Mouse (Mus musculus): ENCODE measurements around the gene Psd. TPM values are rescaled to one million over a fixed set of nuclear protein-coding genes. Genes with fewer than 3 reads are reported as not detected.

Gene Psd
- polyA plus RNA-seq, 1 experiment from 2014 or later = 89.8 TPM

GRCm38 (mm10) chr19:46315752-46316610 is 11.0 kb downstream of the Psd start:
- Histone ChIP-seq H3K27me3 (replicated peaks; ENCODE audit: control insufficient read depth, insufficient read depth, low read length) (peaks cover 57% of the 10 kb centered on the region), H3K36me3 (ENCODE audit: control insufficient read depth, insufficient read depth) (no peaks in the 10 kb centered on the region), H3K9me3 (ENCODE audit: control insufficient read depth, low read length) (no peaks in the 10 kb centered on the region), H3K4me2 (ENCODE audit: low read length) (peak overlapping the region; percentile 79), H3K4me3 (replicated peaks; ENCODE audit: low read length) (no peak overlapping the region), H3K27ac (ENCODE audit: low read length) (no peak overlapping the region), H3K9ac (replicated peaks; ENCODE audit: low read depth, low read length) (no peak overlapping the region), H3K4me1 (replicated peaks; ENCODE audit: control insufficient read depth, insufficient read depth, low read length) (peaks cover 39% of the 10 kb centered on the region)
- WGBS = 45% methylated on average over 12 of the region's 12 CpGs
- no peak for ATAC-seq

DNA sequence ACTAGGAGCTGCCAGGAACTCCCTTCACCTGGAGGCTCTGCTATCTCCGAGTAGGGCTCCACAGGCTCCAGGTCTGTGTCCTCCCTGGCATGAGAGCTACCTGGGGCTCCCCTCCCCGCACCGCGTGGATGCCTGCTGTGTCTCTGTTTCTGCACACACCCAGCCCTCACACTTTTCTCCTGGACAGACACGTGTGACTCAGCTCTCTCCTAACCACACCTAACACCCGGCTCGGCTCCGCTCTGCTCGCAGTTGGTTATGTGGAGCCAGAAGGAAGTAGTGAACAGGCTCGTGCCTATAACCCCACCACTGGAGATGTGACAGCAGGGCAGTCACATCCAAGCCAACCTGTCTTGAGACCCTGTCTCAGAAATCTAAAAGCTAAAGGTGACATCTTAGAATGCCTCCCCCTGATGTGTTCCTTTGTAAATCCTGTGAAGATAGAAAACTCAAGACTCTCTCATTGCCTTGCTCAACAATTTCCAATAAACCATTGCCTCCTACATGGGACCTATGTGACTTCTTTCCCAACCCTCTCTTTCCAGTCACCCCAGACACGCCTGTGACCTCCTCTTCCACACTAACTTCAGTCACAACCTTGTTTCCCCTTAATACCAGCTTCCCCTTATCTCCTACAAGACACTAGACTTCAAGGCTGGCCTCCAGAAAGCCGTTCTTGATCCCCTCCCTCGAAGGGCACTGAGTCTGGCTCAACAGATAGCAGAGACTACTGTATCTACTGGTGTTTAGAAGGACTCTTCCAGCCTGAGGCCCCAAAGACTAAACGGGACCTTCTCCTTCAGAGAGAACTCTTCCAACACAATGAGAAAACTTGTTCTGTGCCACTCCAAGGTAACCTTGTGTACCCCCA is 11.8 kb downstream of the Psd start:
- no peaks in the 10 kb centered on the region for H3K9me3 ChIP-seq (ENCODE audit: control insufficient read depth, low read length)
- H3K4me2 ChIP-seq (ENCODE audit: low read length) = no peak overlapping the region
- H3K4me3 ChIP-seq (replicated peaks; ENCODE audit: low read length) = no peak overlapping the region
- peaks cover 57% of the 10 kb centered on the region for H3K27me3 ChIP-seq (replicated peaks; ENCODE audit: control insufficient read depth, insufficient read depth, low read length)
- no peak for ATAC-seq
- H3K9ac ChIP-seq (replicated peaks; ENCODE audit: low read depth, low read length) = no peak overlapping the region
- peaks cover 37% of the 10 kb centered on the region for H3K4me1 ChIP-seq (replicated peaks; ENCODE audit: control insufficient read depth, insufficient read depth, low read length)
- H3K27ac ChIP-seq (ENCODE audit: low read length) = no peak overlapping the region
- H3K36me3 ChIP-seq (ENCODE audit: control insufficient read depth, insufficient read depth) = no peaks in the 10 kb centered on the region
- WGBS = 43% methylated on average over 14 of the region's 14 CpGs

DNA sequence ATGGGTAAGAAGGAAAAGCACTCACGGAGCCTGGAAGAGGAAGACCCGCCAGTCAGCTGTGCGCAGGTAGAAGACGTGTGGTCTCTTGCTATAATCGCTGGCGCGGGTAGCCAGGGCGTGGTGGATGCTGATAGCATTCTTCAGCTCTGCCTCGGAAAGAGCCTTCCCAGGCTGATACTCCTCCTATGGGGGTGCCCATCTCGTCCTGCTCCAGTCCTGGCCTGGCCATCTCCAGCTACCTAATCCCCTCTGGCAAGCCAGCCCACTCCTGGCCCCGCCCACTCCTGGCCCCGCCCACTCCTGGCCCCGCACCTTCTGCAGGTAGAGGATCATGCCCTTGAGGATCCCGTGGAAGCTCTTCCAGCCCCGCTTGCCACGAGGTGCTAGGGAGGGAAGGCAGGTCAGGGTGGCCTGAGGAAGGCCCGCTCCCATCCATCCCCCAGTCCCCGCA is 12.8 kb downstream of the Psd start:
- 14% methylated on average over 18 of the region's 18 CpGs for WGBS
- Histone ChIP-seq H3K36me3 (ENCODE audit: control insufficient read depth, insufficient read depth) (no peaks in the 10 kb centered on the region), H3K4me3 (replicated peaks; ENCODE audit: low read length) (no peak overlapping the region), H3K27ac (ENCODE audit: low read length) (no peak overlapping the region), H3K27me3 (replicated peaks; ENCODE audit: control insufficient read depth, insufficient read depth, low read length) (peaks cover 49% of the 10 kb centered on the region), H3K4me2 (ENCODE audit: low read length) (no peak overlapping the region), H3K4me1 (replicated peaks; ENCODE audit: control insufficient read depth, insufficient read depth, low read length) (peaks cover 33% of the 10 kb centered on the region), H3K9ac (replicated peaks; ENCODE audit: low read depth, low read length) (no peak overlapping the region), H3K9me3 (ENCODE audit: control insufficient read depth, low read length) (no peaks in the 10 kb centered on the region)
- no peak for ATAC-seq

GRCm38 (mm10) chr19:46313591-46313990 is 13.4 kb downstream of the Psd start:
- H3K27me3 ChIP-seq (replicated peaks; ENCODE audit: control insufficient read depth, insufficient read depth, low read length) = peaks cover 46% of the 10 kb centered on the region
- no peak for ATAC-seq
- 64% methylated on average over 6 of the region's 6 CpGs for WGBS

GRCm38 (mm10) chr19:46313116-46313515 is 13.8 kb downstream of the Psd start:
- no peak overlapping the region for H3K27ac ChIP-seq (ENCODE audit: low read length)
- no peak overlapping the region for H3K4me2 ChIP-seq (ENCODE audit: low read length)
- no peak overlapping the region for H3K9ac ChIP-seq (replicated peaks; ENCODE audit: low read depth, low read length)
- WGBS = 90% methylated on average over 9 of the region's 9 CpGs
- no peaks in the 10 kb centered on the region for H3K36me3 ChIP-seq (ENCODE audit: control insufficient read depth, insufficient read depth)
- no peaks in the 10 kb centered on the region for H3K9me3 ChIP-seq (ENCODE audit: control insufficient read depth, low read length)
- no peak overlapping the region for H3K4me3 ChIP-seq (replicated peaks; ENCODE audit: low read length)
- peaks cover 29% of the 10 kb centered on the region for H3K4me1 ChIP-seq (replicated peaks; ENCODE audit: control insufficient read depth, insufficient read depth, low read length)
- ATAC-seq = no peak
- H3K27me3 ChIP-seq (replicated peaks; ENCODE audit: control insufficient read depth, insufficient read depth, low read length) = peaks cover 45% of the 10 kb centered on the region

More at GRCm38 (mm10) chr19:46313591-46313990, 13.4 kb downstream of the Psd start:
- no peak overlapping the region for H3K4me2 ChIP-seq (ENCODE audit: low read length)
- no peaks in the 10 kb centered on the region for H3K36me3 ChIP-seq (ENCODE audit: control insufficient read depth, insufficient read depth)
- H3K4me1 ChIP-seq (replicated peaks; ENCODE audit: control insufficient read depth, insufficient read depth, low read length) = peaks cover 32% of the 10 kb centered on the region
- no peaks in the 10 kb centered on the region for H3K9me3 ChIP-seq (ENCODE audit: control insufficient read depth, low read length)
- H3K27ac ChIP-seq (ENCODE audit: low read length) = no peak overlapping the region
- H3K4me3 ChIP-seq (replicated peaks; ENCODE audit: low read length) = no peak overlapping the region
- H3K9ac ChIP-seq (replicated peaks; ENCODE audit: low read depth, low read length) = no peak overlapping the region

GRCm38 (mm10) chr19:46312566-46312965 is 14.4 kb downstream of the Psd start:
- H3K27ac ChIP-seq (ENCODE audit: low read length) = no peak overlapping the region
- no peak for ATAC-seq
- WGBS = 85% methylated on average over 21 of the region's 21 CpGs
- no peaks in the 10 kb centered on the region for H3K36me3 ChIP-seq (ENCODE audit: control insufficient read depth, insufficient read depth)
- H3K9me3 ChIP-seq (ENCODE audit: control insufficient read depth, low read length) = no peaks in the 10 kb centered on the region
- H3K27me3 ChIP-seq (replicated peaks; ENCODE audit: control insufficient read depth, insufficient read depth, low read length) = peaks cover 45% of the 10 kb centered on the region
- no peak overlapping the region for H3K4me2 ChIP-seq (ENCODE audit: low read length)
- H3K9ac ChIP-seq (replicated peaks; ENCODE audit: low read depth, low read length) = no peak overlapping the region
- no peak overlapping the region for H3K4me3 ChIP-seq (replicated peaks; ENCODE audit: low read length)
- peaks cover 25% of the 10 kb centered on the region for H3K4me1 ChIP-seq (replicated peaks; ENCODE audit: control insufficient read depth, insufficient read depth, low read length)

DNA sequence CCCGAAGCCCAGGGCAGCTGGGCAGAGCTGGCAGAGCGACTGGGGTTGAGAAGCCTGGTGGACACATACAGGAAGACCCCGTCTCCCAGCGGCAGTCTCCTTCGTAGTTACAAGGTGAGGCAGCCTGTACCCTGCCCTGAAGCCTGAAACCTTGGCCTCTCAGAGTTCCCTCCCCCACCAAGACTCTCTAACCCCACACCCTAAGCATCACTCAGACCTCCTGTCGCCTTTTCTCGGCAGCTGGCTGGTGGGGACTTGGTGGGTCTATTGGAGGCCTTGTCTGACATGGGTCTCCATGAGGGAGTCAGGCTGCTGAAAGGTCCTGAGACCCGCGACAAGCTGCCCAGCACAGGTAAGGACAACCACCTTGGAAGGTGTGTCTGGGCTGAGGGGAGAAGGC is 15.6 kb downstream of the Psd start:
- Histone ChIP-seq H3K9ac (replicated peaks; ENCODE audit: low read depth, low read length) (no peak overlapping the region), H3K4me2 (ENCODE audit: low read length) (no peak overlapping the region), H3K27ac (ENCODE audit: low read length) (no peak overlapping the region), H3K9me3 (ENCODE audit: control insufficient read depth, low read length) (no peaks in the 10 kb centered on the region), H3K27me3 (replicated peaks; ENCODE audit: control insufficient read depth, insufficient read depth, low read length) (peaks cover 35% of the 10 kb centered on the region), H3K36me3 (ENCODE audit: control insufficient read depth, insufficient read depth) (no peaks in the 10 kb centered on the region), H3K4me1 (replicated peaks; ENCODE audit: control insufficient read depth, insufficient read depth, low read length) (peaks cover 15% of the 10 kb centered on the region), H3K4me3 (replicated peaks; ENCODE audit: low read length) (no peak overlapping the region)
- no peak for ATAC-seq
- 91% methylated on average over 9 of the region's 9 CpGs for WGBS

DNA sequence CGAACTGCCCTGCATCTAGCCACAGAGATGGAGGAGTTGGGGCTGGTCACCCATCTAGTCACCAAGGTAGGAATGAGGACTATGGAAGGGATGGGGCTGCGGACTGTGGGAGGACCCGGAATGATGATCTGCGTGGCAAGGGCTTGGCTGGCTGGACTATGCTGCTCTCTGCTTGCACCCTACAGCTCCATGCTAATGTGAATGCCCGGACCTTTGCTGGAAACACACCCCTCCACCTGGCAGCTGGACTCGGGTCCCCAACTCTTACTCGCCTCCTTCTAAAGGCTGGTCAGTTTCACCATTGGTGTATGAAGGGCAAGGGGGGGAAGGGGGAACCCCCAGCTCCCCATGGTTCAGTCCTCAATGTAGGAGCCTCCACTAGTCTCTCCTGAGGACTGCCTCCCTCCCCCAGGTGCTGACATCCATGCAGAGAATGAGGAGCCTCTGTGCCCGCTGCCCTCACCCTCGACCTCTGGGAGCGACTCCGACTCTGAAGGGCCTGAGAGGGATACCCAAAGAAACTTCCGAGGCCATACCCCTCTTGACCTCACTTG is 16.6 kb downstream of the Psd start:
- Histone ChIP-seq H3K4me2 (ENCODE audit: low read length) (no peak overlapping the region), H3K36me3 (ENCODE audit: control insufficient read depth, insufficient read depth) (no peaks in the 10 kb centered on the region), H3K27me3 (replicated peaks; ENCODE audit: control insufficient read depth, insufficient read depth, low read length) (peaks cover 25% of the 10 kb centered on the region), H3K9ac (replicated peaks; ENCODE audit: low read depth, low read length) (no peak overlapping the region; the same call in 1 of the 2 replicates), H3K4me3 (replicated peaks; ENCODE audit: low read length) (no peak overlapping the region), H3K27ac (ENCODE audit: low read length) (no peak overlapping the region), H3K9me3 (ENCODE audit: control insufficient read depth, low read length) (no peaks in the 10 kb centered on the region), H3K4me1 (replicated peaks; ENCODE audit: control insufficient read depth, insufficient read depth, low read length) (peaks cover 15% of the 10 kb centered on the region)
- no peak for ATAC-seq
- WGBS = 90% methylated on average over 12 of the region's 12 CpGs
